Mouse (Mus musculus) layer of hippocampus, adult 11-12 months (tissue): ENCODE measurements at regions not wholly inside any gene's neighbourhood (a gene's known extent, or its start where the extent isn't known, plus 50 kb on each side); places are given as distances from the start of the nearest gene placed in this dataset.

Experiments
- DNase-seq: peaks from one replicate; pipeline ENCODE4 v3.0.0; 2022; ENCODE audit warnings: low spot score

GRCm38 (mm10) chr9:116511450-116511849, 336.3 kb upstream of the Tgfbr2 start:
- peak; percentile 26 for DNase-seq

GRCm38 (mm10) chr9:116507756-116508155, 332.6 kb upstream of the Tgfbr2 start:
- DNase-seq = no peak

GRCm38 (mm10) chr9:116502831-116503230, 327.7 kb upstream of the Tgfbr2 start:
- DNase-seq = peak; percentile 77

DNA sequence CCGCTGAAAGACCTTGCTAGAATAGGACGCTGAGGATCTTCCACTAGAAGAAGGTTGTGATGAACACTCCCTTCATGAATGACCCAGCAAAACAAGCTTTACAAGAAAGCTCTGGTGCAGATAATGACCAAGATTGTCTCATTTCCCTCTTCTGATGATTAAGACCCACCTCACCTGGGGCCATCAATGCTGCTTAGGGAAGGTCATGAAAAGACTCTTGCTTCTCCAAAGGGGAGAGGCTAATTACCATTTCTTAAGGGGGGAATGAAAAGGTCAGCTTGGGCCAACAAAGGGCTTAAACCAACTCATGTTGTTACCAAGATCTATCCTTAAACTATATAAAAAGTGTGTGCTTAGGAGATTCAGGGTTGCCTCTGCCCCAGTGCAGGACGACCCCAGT, 325.8 kb upstream of the Tgfbr2 start:
- no peak for DNase-seq

DNA sequence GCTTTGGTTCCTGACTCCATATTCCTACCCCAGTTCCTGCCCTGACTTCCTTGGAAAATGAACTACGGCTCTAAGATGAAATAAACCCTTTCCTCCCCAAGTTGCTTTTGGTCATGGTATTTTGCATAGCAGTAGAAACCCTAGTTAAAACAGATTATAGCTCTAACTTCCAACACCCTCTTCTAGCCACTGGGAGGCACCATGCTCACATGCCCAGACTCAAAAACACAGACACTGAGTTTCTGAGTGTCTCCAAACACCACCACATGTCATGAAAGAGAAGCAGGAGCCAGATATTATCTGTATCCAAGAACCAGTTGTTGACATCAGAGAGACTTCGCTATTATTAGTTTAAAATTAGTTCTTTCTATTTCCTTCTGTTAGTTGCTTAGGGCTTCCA, 316.1 kb upstream of the Tgfbr2 start:
- DNase-seq = no peak

DNA sequence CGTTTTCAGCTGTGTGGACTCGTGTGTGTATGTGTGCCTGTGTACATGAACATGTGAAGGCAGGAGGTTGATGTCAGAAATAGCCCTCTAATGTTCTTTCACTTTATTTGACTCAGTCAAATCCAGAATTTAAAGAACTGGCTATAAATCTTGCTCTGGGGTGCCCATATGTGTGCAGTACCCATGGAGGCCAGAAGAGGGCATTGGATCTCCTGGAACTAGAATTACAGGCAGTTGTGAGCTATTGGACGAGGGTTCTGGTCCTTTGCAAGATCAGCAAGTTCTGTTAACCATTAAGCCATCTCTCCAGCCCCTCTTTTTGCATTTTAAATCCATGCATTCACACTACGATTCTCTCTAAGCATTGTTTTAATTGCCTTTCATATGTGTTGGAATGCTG, 314.6 kb upstream of the Tgfbr2 start:
- peak; percentile 38 for DNase-seq

- DNase-seq = peak; percentile 34
Observed at GRCm38 (mm10) chr9:116489273-116489672, 314.1 kb upstream of the Tgfbr2 start.

- no peak for DNase-seq
Observed at GRCm38 (mm10) chr9:116477309-116477708, 302.1 kb upstream of the Tgfbr2 start.

DNA sequence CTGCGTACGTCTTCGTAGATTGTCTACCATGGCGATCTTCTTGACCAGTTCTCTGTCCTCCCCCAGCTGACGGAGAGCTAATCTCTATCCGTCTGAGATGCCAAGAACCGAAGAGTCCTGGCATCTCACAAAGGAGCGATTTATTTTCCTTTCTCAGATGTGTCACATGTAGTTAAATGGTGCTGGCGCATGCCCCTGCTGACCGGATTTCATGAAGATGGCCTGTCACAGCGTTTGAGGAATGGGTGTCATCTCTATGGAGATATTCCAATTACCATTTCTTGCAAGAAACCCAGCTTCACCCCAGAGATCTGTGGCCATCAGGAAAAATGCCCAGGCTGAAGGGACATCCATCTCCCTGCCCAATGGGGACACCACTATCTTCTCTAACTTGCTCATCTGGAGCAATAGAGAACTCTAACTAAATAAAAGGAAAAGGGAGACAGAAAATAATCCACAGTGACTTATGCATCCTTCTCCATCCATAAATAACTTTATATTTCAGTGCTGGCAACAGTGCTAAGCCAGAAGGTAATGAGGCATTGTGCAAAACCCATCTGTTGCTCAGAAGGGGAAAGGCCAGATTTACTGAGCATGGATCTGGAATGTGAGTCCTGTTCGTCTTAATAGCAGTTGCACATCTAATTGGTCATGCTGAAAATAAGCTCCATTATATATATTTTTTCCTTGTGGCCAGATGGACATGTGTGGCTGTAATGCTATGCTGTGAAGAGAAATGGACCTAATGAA, 300.2 kb upstream of the Tgfbr2 start:
- peak; percentile 46 for DNase-seq

GRCm38 (mm10) chr9:116472855-116473254, 297.7 kb upstream of the Tgfbr2 start:
- no peak for DNase-seq

- no peak for DNase-seq
Observed at GRCm38 (mm10) chr9:116468569-116469250, 293.6 kb upstream of the Tgfbr2 start.

GRCm38 (mm10) chr9:116466336-116466735, 291.2 kb upstream of the Tgfbr2 start:
- DNase-seq = no peak

GRCm38 (mm10) chr9:116464626-116465025, 289.5 kb upstream of the Tgfbr2 start:
- no peak for DNase-seq

- no peak for DNase-seq
Observed at GRCm38 (mm10) chr9:116462232-116462631, 287.1 kb upstream of the Tgfbr2 start.

GRCm38 (mm10) chr9:116460022-116460421, 284.9 kb upstream of the Tgfbr2 start:
- DNase-seq = no peak

DNA sequence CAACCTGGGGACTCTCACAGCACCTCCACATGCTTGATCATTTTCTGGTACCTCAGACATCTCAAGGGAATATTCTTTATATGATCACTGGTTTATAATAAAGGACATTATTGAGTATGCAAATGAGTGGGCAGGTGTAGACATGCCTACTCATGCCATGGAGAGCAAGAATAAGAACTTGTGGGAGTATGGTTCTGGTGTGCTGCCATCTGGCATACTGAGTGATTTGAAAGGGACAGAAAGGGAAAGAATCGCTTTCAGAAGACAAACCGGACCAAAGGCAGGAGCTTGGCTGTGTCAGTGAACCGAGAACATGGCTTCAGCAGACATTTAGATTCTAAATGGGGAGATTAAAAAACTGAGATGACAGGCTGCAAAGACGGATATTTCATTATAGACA, 276.9 kb upstream of the Tgfbr2 start:
- peak; percentile 28 for DNase-seq

- DNase-seq = no peak
Observed at GRCm38 (mm10) chr9:116450829-116451228, 275.7 kb upstream of the Tgfbr2 start.

DNA sequence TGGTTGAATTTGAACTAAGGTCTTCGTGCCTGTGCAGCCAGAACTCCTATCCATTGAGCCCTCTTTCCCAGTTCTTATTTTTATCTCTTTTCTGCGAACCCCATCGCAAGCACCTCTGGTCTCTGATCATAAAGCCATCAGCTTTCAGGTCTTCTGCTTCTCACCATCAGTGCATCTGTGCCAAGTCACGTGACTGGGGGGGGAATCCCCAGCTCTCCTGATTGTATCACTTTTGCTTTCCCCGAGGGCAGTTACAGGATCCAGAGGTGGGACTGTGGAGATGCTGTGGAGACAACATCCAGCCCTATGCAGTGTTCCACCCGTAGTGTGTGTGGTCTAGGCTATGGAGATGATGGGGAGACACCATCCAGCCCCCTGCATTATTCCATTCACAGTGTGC, 272.6 kb upstream of the Tgfbr2 start:
- no peak for DNase-seq

DNA sequence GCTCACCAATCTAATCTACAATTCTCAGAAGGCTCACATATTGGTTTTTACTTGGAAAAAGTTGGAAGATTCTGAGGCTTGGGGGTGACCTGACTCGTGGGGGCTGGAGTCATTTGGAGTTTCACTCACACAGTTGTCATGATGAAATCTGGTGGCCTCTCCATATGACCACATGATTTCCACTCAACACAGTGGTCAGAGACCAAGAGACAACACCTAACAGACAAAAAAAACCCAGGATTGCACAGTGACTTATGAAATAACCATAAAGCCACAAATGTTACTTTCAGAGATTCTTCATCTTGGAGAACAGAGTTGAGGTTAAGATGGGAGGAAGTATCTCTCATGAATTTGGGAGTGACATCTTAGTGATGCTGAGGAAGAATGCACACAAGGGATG, 263.4 kb upstream of the Tgfbr2 start:
- DNase-seq = no peak

- no peak for DNase-seq
Observed at GRCm38 (mm10) chr9:116434414-116434813, 259.3 kb upstream of the Tgfbr2 start.

DNA sequence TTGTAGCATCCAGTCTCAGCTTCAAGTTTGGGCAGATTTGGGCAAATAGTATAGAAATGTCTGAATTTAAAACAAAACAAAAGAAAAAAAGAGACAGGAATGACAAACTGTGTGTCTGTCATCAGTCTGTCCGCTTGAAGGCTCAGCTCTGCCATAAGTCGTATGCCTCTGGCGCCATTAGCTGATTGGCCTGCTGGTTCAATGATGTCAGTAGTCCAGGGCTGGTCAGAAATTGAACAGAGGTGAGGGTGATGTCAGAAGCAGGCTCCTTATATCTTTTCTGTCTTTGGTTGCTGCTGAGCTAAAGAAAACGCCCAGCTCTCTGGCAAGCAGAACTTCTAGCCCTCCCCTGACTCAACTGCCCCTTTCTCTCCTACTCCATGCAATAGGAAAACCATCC, 253.9 kb upstream of the Tgfbr2 start:
- no peak for DNase-seq

GRCm38 (mm10) chr9:116428475-116428874, 253.3 kb upstream of the Tgfbr2 start:
- DNase-seq = no peak

- DNase-seq = no peak
Observed at GRCm38 (mm10) chr9:116427278-116427677, 252.1 kb upstream of the Tgfbr2 start.
